Mouse (Mus musculus) megakaryocyte progenitor cell, adult 5-6 weeks (primary cell): ENCODE measurements around the gene Sin3a. TPM values are rescaled to one million over a fixed set of nuclear protein-coding genes. Genes with fewer than 3 reads are reported as not detected.

Experiments used
- ATAC-seq: replicated peaks from 2 replicates; pipeline ENCODE4 v1.8.0; 2016; ENCODE audit warnings: mild to moderate bottlenecking, moderate TSS enrichment, inconsistent platforms; ENCODE audit not compliant: poor library complexity
- total RNA-seq, 2 experiments: library from RNA; stranded (forward) in 1 of 2; stranded (reverse) in 1 of 2; fragments of 157-497, 149-512 nt in 1 of 2; fragments of 200-1000 nt in 1 of 2; gene quantifications; 2 replicates each; pipeline versions ENCODE4 v1.2.3 to v1.2.4; 2015 to 2017

Gene Sin3a
- total RNA-seq, 2 experiments from 2014 or later: 81.3 to 89.2 TPM

DNA sequence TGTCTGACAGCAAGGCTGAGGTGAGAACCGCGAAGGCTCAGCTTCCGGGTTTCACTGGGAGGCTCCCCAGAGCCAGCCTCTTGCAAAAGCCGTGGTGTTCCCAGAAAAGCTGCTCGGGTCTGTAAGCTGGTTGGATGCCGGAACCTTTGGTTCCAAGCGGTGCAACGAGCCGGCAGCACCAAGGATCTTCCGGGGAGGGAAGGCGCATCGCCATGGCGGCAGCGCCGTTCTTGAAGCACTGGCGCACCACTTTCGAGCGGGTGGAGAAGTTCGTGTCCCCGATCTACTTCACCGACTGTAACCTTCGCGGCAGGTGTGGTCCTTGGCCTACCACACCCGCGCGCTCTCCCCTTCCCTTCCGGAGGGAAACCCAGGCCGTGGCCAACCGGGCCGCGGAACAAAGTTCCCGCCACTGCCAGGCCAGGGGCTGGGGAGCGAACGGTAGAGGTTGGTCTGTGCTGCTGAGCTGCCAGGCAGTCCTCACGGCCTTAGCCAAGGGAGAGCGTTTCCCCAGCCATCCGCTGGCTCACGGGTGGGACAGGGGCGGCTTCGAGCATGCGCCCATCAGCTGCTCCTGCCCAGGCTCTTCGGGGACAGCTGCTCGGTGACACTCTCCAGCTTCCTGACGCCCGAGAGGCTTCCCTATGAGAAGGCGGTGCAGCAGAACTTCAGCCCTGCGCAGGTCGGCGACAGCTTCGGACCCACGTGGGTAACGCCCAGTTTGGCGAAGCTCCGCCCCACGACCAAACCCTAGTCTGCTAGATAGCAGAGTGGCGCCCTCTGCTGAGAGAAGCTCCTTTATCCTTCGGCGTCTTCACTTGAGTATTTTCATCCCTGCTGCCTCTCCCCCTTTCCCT, 59.0 kb downstream of the Sin3a start, which contains the start of gene Man2c1:
TSS of gene Man2c1 (plus strand) at position 114 of the 857 bp plus-strand sequence.
- peak; percentile 90 for ATAC-seq

DNA sequence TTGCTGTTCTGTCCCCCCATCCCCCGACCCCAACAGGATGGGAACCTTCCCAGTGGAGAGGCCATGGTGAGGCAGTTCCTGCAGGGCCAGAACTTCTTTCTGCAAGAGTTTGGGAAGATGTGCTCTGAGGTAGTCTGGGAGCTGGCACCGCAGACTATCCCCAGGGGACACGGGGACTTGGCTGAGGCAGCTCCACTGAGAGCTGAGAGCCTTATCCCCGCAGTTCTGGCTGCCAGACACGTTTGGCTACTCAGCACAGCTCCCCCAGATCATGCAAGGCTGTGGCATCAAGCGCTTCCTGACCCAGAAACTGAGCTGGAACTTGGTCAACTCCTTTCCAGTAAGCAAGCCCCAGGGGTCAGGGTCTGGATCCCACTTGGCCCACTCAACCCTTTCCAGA, 65.4 kb downstream of the Sin3a start:
- ATAC-seq: no peak

GRCm38 (mm10) chr9:57137777-57138176, 65.9 kb downstream of the Sin3a start:
- ATAC-seq: no peak

DNA sequence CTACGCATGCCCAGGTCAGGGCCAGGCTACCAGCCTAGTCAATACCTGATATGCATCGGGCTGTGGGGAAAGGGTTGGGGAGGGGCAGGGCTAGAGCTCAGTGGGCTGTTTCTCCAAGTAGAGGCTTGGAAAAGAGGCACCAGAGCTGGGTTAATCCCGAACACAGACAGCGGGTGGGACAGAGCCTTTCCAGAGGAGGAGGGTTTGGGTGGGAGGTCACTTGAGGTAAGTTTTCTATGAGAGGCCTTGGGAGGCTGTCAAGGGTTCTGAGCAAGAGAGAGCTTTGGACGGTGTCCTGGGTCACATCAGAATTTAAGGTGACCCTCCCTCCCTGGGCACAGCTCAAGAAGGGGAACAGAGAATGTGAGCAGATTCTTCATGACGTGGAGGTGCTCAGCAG, 66.7 kb downstream of the Sin3a start:
- ATAC-seq: no peak

DNA sequence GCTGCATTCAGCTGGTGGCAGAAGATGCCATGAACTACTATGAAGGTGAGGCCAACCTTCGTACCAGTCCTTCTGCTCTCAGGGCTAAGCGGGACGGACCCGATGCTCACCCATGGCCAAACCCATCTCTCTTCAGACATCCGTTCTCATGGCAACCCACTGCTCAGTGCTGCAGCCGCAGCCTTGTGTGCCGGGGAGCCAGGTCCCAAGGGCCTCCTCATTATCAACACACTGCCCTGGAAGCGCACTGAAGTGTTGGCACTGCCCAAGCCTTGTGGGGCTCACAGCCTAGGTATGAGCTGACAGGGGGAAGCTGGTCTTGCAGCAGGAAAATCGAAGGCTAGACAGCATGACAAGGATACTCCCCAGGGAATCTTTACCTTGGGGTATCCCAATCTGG, 67.3 kb downstream of the Sin3a start:
- no peak for ATAC-seq

DNA sequence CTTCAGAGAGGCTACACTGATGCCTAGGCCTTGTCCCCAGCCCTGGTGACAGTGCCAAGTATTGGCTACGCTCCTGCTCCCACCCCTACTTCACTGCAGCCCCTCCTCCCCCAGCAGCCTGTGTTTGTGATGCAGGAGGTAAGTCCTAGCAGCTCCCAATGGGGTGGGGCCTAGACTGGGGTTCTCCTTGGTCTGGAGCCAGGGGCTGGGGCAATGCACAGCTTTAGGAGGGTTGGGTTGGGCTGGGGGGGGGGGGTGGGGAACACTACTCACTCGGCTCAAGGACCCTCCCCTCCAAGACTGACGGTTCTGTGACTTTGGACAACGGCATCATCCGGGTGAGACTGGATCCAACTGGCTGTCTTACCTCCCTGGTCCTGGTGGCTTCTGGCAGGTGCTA, 67.7 kb downstream of the Sin3a start:
- no peak for ATAC-seq

GRCm38 (mm10) chr9:57141417-57142353, 69.8 kb downstream of the Sin3a start:
- ATAC-seq: peak; percentile 40

- ATAC-seq: no peak
Observed at GRCm38 (mm10) chr9:57143212-57143611, 71.4 kb downstream of the Sin3a start.

DNA sequence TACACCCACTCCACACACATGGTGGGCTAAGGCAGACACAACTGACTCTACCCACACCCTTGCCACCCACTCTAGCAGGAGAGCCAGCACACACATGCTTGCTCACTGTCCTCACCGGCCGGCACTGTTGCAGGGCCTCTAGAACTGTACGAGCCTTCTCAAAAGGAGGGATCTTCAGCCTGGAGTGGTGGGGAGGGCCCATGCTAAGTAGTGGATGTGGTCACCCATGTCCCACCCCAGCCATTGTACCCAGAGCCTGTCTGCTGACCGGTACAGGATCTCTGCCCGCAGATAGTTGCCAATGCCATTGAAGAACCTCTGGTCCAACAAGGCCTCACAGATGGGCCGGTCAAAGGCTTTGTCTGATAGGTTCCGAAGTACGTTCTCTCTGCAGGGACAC, 73.0 kb downstream of the Sin3a start:
- no peak for ATAC-seq

DNA sequence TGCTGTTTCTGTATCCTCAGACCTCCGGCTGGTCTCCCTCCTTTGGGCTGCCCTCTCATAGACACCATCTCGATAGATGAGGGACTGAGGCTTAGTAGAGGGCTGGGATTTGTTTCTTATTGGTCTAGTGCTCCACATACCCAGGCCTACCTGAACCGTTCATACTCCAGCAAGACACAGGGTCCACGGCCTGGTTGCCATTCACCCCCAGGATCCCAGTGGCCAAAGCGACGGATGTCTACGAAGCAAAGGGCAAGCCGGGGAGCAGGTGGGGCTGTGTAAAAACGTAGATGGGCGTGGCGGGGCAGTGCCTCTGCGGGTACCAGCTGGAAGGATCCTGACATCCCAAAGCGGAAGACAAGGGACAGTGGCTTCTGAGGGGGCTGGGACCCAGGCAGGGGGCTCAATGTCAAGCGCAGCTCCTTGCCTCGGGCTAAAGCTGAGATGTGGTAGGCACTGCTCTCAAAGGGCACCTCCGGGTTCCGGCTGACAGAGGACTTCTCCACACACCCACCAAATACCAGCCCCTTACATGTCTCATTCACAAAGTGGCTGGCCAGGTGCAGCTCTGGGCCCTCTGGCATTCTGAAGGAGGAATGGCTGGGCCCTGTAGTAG, 74.7 kb downstream of the Sin3a start:
- no peak for ATAC-seq

- ATAC-seq: no peak
Observed at GRCm38 (mm10) chr9:57147205-57148143, 75.6 kb downstream of the Sin3a start.

DNA sequence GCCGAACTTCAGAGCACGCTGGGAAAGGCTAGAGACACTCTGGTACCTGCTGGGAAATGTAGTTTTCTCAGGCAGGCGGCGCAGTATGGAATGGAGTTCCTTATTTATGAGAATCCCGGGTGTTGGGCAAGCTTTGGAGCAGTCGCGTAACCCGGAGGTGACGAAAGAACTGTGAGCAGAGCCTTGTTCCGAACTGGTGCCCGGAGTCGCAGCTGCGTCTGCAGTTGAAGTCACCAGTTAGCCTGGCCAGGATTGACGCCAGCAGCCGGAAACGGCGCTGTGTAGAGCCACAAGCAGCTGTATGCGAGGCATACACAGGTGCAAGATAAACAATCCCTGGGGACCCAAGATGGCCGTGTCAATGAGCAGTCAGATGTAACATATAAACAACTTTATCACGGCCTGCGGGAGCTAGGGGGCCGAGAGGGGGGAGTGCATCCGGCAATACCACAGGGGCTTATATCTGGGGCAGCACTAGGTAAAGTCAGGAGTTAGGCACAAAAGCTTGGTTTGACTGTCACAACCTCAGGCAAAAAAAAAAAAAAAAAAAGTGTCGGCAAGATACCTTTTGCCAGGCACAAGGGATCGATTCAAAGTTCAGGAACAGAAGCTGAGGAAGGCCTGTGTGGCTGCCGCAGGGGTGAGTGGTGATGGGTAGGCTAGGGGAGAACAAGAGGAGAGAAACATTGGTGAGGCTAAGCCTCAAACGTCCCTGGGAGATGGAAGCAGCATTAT, 76.5 kb downstream of the Sin3a start, which contains the start of gene Neil1:
TSS of gene Neil1 (minus strand) at position 162 of the 735 bp plus-strand sequence.
- peak; percentile 88 for ATAC-seq

- no peak for ATAC-seq
Observed at GRCm38 (mm10) chr9:57149021-57149420, 77.2 kb downstream of the Sin3a start.

DNA sequence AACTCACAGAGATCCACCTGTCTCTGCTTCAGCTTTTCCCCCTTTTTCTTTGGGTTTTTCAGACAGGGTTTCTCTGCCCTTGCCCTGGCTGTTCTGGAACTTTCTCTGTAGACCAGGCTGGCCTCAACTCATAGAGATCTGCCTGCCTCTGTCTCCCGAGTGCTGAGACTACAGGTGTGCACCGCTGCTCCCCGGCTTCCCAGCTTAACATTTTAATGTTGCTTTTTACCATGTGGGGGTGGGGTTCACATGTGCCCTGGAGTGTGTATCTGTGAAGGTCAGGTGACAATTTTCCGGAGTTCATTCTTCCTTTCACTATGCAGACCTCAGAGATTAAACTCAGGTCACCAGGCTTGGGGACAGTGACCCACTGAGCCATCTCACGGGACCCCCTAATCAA, 78.4 kb downstream of the Sin3a start:
- ATAC-seq: no peak

DNA sequence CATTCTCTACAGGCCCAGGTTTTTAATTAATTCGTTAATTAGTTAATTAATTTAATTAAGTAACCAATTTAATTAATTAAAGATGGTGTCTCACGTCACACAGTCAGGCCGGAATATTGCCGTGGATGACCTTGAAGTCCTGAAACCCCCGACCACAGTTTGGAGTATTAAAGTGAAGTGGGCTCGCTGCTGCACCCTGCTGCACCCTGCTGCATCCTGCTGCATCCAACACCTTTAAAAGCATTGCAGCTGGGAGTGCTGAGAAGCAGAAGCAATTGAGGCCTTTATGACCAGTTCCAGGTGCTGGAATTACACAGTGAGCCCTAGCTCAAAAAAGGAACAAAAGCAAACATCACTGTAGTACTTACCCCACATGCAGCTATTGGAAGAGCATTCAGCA, 80.5 kb downstream of the Sin3a start:
- no peak for ATAC-seq

GRCm38 (mm10) chr9:57156383-57156782, 84.5 kb downstream of the Sin3a start:
- no peak for ATAC-seq

DNA sequence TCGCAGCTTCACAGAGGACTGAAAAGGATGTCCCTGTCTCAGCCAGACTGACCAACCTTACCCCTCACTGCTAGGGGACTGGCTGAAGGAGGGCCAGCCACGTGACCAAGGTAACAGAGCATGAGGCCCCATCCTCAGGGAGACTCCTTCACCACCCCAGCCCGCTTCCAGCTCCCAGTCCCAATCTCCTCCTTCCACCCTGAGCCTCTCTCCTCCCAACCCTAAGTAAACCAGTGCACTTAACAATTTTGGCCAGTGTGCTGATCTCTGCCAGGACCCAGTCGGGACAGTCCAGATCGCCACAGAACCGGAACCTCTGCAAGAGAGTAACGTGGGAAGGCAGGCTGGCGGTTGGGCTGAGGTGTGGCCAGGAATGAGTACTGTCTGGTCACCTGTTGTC, 85.0 kb downstream of the Sin3a start:
- ATAC-seq: no peak

DNA sequence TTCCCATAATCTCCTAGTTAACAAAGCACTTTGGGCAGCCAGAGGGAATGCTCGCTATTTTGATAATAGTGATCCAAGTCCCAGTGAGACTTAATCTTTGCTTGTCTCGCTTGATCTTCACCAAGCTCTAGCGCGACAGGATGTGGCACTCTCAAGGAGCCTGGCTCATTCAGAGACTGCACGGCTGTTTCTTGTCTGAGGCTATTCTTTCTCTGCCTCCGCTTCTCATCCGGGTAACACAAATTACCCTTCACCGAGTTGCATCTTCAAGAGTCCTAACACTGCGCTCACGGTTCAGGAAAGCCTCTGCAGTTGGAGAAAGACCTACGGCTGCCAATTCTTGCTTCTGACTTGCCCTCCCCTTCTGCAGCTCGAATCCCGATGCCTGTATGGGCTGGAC, 85.7 kb downstream of the Sin3a start:
- ATAC-seq: no peak

GRCm38 (mm10) chr9:57158013-57158470, 86.2 kb downstream of the Sin3a start, which contains the start of gene Commd4:
Gene Commd4 (minus strand): TSS chr9:57158331.
- peak; percentile 86 for ATAC-seq
